Mouse (Mus musculus) cerebellum, adult 2 months (tissue): Measurements from ENCODE around the gene Gcg.

Experiments used
- CTCF ChIP-seq: fragments of 200-500 bp; IDR thresholded peaks from 2 replicates; pipeline ENCODE4 v1.5.1; 2011; ENCODE audit warnings: low read depth, mild to moderate bottlenecking, control low read depth, low read length, moderate library complexity, borderline replicate concordance; ENCODE audit not compliant: insufficient read depth
- POLR2A ChIP-seq: fragments of 200-500 bp; IDR thresholded peaks from 2 replicates; pipeline ENCODE4 v1.6.1; 2011; ENCODE audit warnings: low read length, control low read depth, borderline replicate concordance; ENCODE audit not compliant: insufficient read depth

DNA sequence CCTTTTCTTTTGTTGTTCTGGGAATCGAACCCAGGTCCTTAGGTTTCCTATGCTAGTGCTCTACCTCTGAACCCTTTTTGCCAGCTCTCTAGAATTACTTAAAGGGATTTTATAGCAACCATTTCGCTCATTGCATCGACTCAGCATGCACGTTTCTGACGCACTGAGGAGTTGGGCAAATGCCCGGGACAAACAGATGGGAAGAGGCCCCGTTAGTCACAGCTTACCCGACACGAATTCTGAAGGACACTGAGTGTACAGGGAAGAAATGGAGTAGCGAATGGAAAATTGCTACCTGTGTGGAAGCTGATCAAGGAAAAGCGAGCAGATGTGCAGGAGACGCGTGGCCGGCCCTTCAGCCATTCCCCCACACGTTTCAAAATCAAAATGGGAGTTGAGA is 30.0 kb upstream of the Gcg start:
- TF ChIP-seq POLR2A: no peak
- TF ChIP-seq CTCF: no peak
